Mouse (Mus musculus) ES-E14 (cell line): ENCODE data around the gene Zfand3. TPM values are rescaled to one million over a fixed set of nuclear protein-coding genes. Genes with fewer than 3 reads are reported as not detected.
A peak's percentile ranks its signal among the peaks of the same experiment; 100 is the strongest.

Experiments used
- DNase-seq: peaks from one replicate; pipeline ENCODE4 v3.0.0-alpha.2; 2013; ENCODE audit warnings: low read depth, low spot score
- H3K27ac ChIP-seq: 2 replicates; pipeline ENCODE4 v1.5.1; 2012; ENCODE audit warnings: low read depth, mild to moderate bottlenecking, low read length, moderate library complexity, mixed read lengths; ENCODE audit not compliant: poor library complexity, insufficient read depth, severe bottlenecking
- H3K36me3 ChIP-seq: 2 replicates; pipeline ENCODE4 v1.6.1; 2012; ENCODE audit warnings: mild to moderate bottlenecking, low read length, moderate library complexity, mixed read lengths; ENCODE audit not compliant: control insufficient read depth, poor library complexity, insufficient read depth, severe bottlenecking
- H3K4me1 ChIP-seq, 2 experiments: fragments of 150-350 bp in 1 of 2; sonication (generic) in 1 of 2; 2 replicates each; pipeline ENCODE4 v1.6.1; 2012; ENCODE audit warnings: low read length in 2 of 2, mild to moderate bottlenecking in 1 of 2, mixed read lengths in 1 of 2; ENCODE audit not compliant: control insufficient read depth in 2 of 2, insufficient read depth in 2 of 2, poor library complexity in 1 of 2
- H3K4me3 ChIP-seq, 2 experiments: fragments of 150-350 bp in 1 of 2; sonication (generic) in 1 of 2; 2 replicates each; pipeline ENCODE4 v1.5.1; 2012; ENCODE audit warnings: low read length in 2 of 2, low read depth in 1 of 2, mild to moderate bottlenecking in 1 of 2, mixed read lengths in 1 of 2; ENCODE audit not compliant: insufficient read depth in 1 of 2, poor library complexity in 1 of 2, severe bottlenecking in 1 of 2
- H3K9ac ChIP-seq: 2 replicates; pipeline ENCODE4 v1.6.1; 2012; ENCODE audit warnings: low read depth, mild to moderate bottlenecking, low read length, mixed read lengths; ENCODE audit not compliant: poor library complexity, insufficient read depth, severe bottlenecking
- H3K9me3 ChIP-seq: fragments of 150-350 bp; sonication (generic); 2 replicates; pipeline ENCODE4 v1.6.1; 2012; ENCODE audit warnings: low read depth, mild to moderate bottlenecking, low read length; ENCODE audit not compliant: control insufficient read depth, insufficient read depth
- CHD2 ChIP-seq: IDR thresholded peaks from 2 replicates; pipeline ENCODE4 v1.6.1; 2014; ENCODE audit warnings: mild to moderate bottlenecking, low read depth, low read length, inconsistent platforms
- HCFC1 ChIP-seq: IDR thresholded peaks from 2 replicates; pipeline ENCODE4 v1.6.1; 2012; ENCODE audit warnings: low read length, inconsistent platforms, borderline replicate concordance; ENCODE audit not compliant: insufficient read depth
- MAFK ChIP-seq: IDR thresholded peaks from 2 replicates; pipeline ENCODE4 v1.6.1; 2014; ENCODE audit warnings: mild to moderate bottlenecking, low read depth, low read length, inconsistent platforms; ENCODE audit not compliant: insufficient read depth
- ZC3H11A ChIP-seq: IDR thresholded peaks from 2 replicates; pipeline ENCODE4 v1.6.1; 2012; ENCODE audit warnings: low read depth, mild to moderate bottlenecking, inconsistent platforms, low read length, borderline replicate concordance
- ZNF384 ChIP-seq: IDR thresholded peaks from 2 replicates; pipeline ENCODE4 v1.6.1; 2012; ENCODE audit warnings: low read depth, low read length, inconsistent platforms
- in situ Hi-C, 2 experiments: fragments of 600-800 bp; cut with MboI; formaldehyde crosslinking; loops; one replicate each; pipeline ENCODE4 v1.15.1; 2025; ENCODE audit warnings: low sequenced_read_pairs in 2 of 2, inconsistent platforms in 1 of 2; ENCODE audit not compliant: unreplicated experiment in 2 of 2
- total RNA-seq: library from RNA; depleted of rRNA; stranded (reverse); fragments of 300-350 nt; gene quantifications from 2 replicates; pipeline ENCODE4 v1.2.3, GENCODE M21; 2012

Gene Zfand3
- total RNA-seq, 1 experiment = 43.3 TPM

DNA sequence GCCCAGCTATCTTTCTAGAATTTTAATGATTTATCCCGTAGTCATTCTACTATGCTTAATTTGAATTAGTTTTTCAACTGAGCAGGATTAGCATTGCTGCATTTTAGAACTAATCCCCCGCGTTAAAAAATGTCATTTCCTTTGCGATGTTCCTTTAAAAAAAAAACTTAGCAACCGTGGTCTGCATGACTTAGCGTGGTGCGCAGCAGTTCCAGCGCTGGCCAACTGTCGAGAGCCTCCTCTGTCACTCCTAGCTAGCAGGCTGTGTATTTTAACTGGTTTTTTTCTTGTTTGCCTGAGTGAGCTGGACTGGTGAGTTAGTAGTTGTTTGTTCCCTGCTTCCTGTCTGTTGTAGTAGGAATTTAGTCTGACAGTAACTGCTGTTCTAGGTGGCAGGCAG, 48.9 kb downstream of the Zfand3 start:
- no peak overlapping the region for H3K4me3 ChIP-seq
- H3K9me3 ChIP-seq = no peaks in the 10 kb centered on the region
- H3K4me1 ChIP-seq = no peaks in the 10 kb centered on the region; a peak in 1 of 4 replicates
- H3K36me3 ChIP-seq = no peaks in the 10 kb centered on the region; the same call in 1 of the 2 replicates
- H3K9ac ChIP-seq = no peak overlapping the region
- no peak overlapping the region for H3K27ac ChIP-seq
- in situ Hi-C loops = no loop called here
- no peak for DNase-seq
- no peak for TF ChIP-seq CHD2
- TF ChIP-seq ZNF384 = peak; percentile 49
- no peak for TF ChIP-seq ZC3H11A

GRCm38 (mm10) chr17:30053871-30054270, 49.3 kb downstream of the Zfand3 start:
- in situ Hi-C loops = no loop called here
- TF ChIP-seq CHD2 (no peak), MAFK (no peak), HCFC1 (no peak), ZNF384 (no peak), ZC3H11A (no peak)
- Histone ChIP-seq H3K4me1 (no peaks in the 10 kb centered on the region; a peak in 1 of 4 replicates), H3K9ac (no peak overlapping the region), H3K9me3 (no peaks in the 10 kb centered on the region), H3K36me3 (no peaks in the 10 kb centered on the region; the same call in 1 of the 2 replicates), H3K27ac (no peak overlapping the region), H3K4me3 (no peak overlapping the region)
- no peak for DNase-seq

GRCm38 (mm10) chr17:30056226-30056625, 51.7 kb downstream of the Zfand3 start:
- H3K27ac ChIP-seq = no peak overlapping the region
- in situ Hi-C loops = no loop called here
- TF ChIP-seq ZC3H11A (no peak), HCFC1 (no peak), MAFK (no peak), CHD2 (no peak), ZNF384 (no peak)
- no peak overlapping the region for H3K4me3 ChIP-seq
- H3K36me3 ChIP-seq = no peaks in the 10 kb centered on the region; the same call in 1 of the 2 replicates
- H3K9me3 ChIP-seq = no peaks in the 10 kb centered on the region
- DNase-seq = no peak
- no peak overlapping the region for H3K9ac ChIP-seq
- no peaks in the 10 kb centered on the region; a peak in 1 of 4 replicates for H3K4me1 ChIP-seq

DNA sequence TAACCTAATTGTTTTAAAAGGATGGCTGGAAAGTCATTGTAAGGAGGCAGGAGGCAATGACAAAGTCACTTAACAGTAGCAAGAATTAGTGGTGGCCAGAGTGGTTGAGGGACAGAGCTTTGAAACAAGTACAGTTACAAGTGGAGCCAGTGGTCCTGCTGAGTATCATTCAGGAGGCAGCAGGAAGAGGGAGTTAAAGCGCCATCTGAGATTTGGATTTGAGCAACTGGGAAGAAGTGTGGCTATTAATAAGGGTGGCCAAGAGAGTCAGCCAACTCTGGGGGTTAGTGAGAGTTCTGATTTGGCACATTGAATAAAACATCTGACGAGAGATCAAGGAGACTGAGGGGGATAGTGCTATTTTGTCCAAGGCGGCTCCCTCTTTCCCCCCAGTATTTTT, 54.1 kb downstream of the Zfand3 start:
- TF ChIP-seq HCFC1 (no peak), CHD2 (no peak), MAFK (no peak), ZNF384 (no peak), ZC3H11A (no peak)
- H3K36me3 ChIP-seq = no peaks in the 10 kb centered on the region; the same call in 1 of the 2 replicates

GRCm38 (mm10) chr17:30059066-30059465, 54.5 kb downstream of the Zfand3 start:
- no peak overlapping the region for H3K9ac ChIP-seq
- H3K4me1 ChIP-seq = no peaks in the 10 kb centered on the region; a peak in 1 of 4 replicates
- in situ Hi-C loops = no loop called here
- no peak overlapping the region for H3K27ac ChIP-seq
- TF ChIP-seq HCFC1 (no peak), CHD2 (no peak), MAFK (no peak), ZC3H11A (no peak), ZNF384 (no peak)
- no peaks in the 10 kb centered on the region for H3K9me3 ChIP-seq
- H3K36me3 ChIP-seq = no peaks in the 10 kb centered on the region; the same call in 1 of the 2 replicates
- no peak for DNase-seq
- H3K4me3 ChIP-seq = no peak overlapping the region

More for the DNA sequence above, 54.1 kb downstream of the Zfand3 start:
- DNase-seq = no peak
- H3K4me3 ChIP-seq = no peak overlapping the region
- H3K9me3 ChIP-seq = no peaks in the 10 kb centered on the region
- H3K4me1 ChIP-seq = no peaks in the 10 kb centered on the region; a peak in 1 of 4 replicates
- in situ Hi-C loops = no loop called here
- no peak overlapping the region for H3K9ac ChIP-seq
- no peak overlapping the region for H3K27ac ChIP-seq
